Mouse (Mus musculus) forebrain, embryonic 11.5 days (tissue): ENCODE data around the gene Icosl. TPM values are rescaled to one million over a fixed set of nuclear protein-coding genes. Genes with fewer than 3 reads are reported as not detected.

ENCODE experiments used
- ATAC-seq: fragments of 200-750 bp; cut with Nextera tagmentation; replicated peaks from 2 replicates; pipeline ENCODE4 v1.8.0; 2017; ENCODE audit warnings: moderate TSS enrichment; ENCODE audit not compliant: low FRiP score
- DNase-seq: peaks from one replicate; pipeline ENCODE4 v3.0.0-alpha.2; 2017; ENCODE audit warnings: low spot score
- H3K27ac ChIP-seq: fragments of 300-500 bp; sonication (generic); 2 replicates; pipeline ENCODE4 v1.5.1; 2014; ENCODE audit warnings: low read depth, low read length
- H3K27me3 ChIP-seq: fragments of 300-500 bp; sonication (generic); 2 replicates; pipeline ENCODE4 v1.6.1; 2014; ENCODE audit warnings: mild to moderate bottlenecking, low read length, mixed read lengths; ENCODE audit not compliant: control insufficient read depth, insufficient read depth
- H3K36me3 ChIP-seq: fragments of 300-500 bp; sonication (generic); 2 replicates; pipeline ENCODE4 v1.6.1; 2014; ENCODE audit warnings: mild to moderate bottlenecking, low read length, moderate library complexity, mixed read lengths; ENCODE audit not compliant: control insufficient read depth, insufficient read depth
- H3K4me1 ChIP-seq: fragments of 300-500 bp; sonication (generic); replicated peaks from 2 replicates; pipeline ENCODE4 v1.6.1; 2014; ENCODE audit warnings: low read length, mixed read lengths; ENCODE audit not compliant: control insufficient read depth, insufficient read depth
- H3K4me2 ChIP-seq: fragments of 300-500 bp; sonication (generic); 2 replicates; pipeline ENCODE4 v1.6.1; 2014; ENCODE audit warnings: low read depth, mild to moderate bottlenecking, low read length, moderate library complexity, mixed read lengths; ENCODE audit not compliant: severe bottlenecking
- H3K4me3 ChIP-seq: fragments of 300-500 bp; sonication (generic); 2 replicates; pipeline ENCODE4 v1.5.1; 2014; ENCODE audit warnings: low read depth, low read length
- H3K9ac ChIP-seq: fragments of 300-500 bp; sonication (generic); 2 replicates; pipeline ENCODE4 v1.6.1; 2014; ENCODE audit warnings: low read length
- H3K9me3 ChIP-seq: fragments of 300-500 bp; sonication (generic); 2 replicates; pipeline ENCODE4 v1.6.1; 2016; ENCODE audit warnings: low read length, mixed read lengths; ENCODE audit not compliant: control insufficient read depth
- WGBS: fragments of 180-500 bp; shearing (Covaris S2); extraction: QIAGEN DNeasy Blood & Tissue Kit; methylation state at CpG from one replicate; pipeline ENCODE4 v1.1.7; 2014; 5-methylcytosine and 5-hydroxymethylcytosine counted together
- polyA plus RNA-seq: library from polyadenylated mRNA; unstranded; fragments of >200 nt; fragmentation: Nextera tagmentation; extraction: Ambion mirVana; gene quantifications from 2 replicates; pipeline ENCODE4 v1.2.1, GENCODE M21; 2014

Gene Icosl
- polyA plus RNA-seq, 1 experiment from 2014 or later = 2.5 TPM

DNA sequence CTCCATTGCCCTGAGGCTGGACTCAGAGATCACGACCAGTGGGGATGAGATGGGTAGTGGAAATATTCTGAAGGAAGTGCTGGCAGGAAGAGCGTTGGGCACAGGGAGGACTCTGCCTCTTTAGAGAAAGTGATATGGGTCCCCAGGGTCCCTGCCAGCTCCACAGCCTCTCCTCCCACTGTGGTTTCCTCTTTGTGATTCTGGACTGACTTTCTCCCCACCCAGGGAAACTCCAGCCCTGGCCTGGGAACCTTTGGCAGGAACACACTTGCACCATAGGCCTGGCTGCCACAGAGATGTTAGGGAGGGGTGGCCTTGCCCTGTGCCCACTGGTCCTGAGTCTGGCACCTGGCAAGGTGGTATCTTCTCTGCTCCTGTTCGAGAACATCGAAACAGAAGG, 60.9 kb downstream of the Icosl start:
- no peak overlapping the region for H3K27ac ChIP-seq
- H3K4me3 ChIP-seq = no peak overlapping the region
- no peak overlapping the region for H3K4me2 ChIP-seq
- H3K27me3 ChIP-seq = no peaks in the 10 kb centered on the region
- 74% methylated on average over 4 of the region's 4 CpGs for WGBS
- H3K4me1 ChIP-seq = no peaks in the 10 kb centered on the region; the same call in 1 of the 2 replicates
- ATAC-seq (no peak), DNase-seq (no peak)
- no peaks in the 10 kb centered on the region for H3K9me3 ChIP-seq
- no peaks in the 10 kb centered on the region for H3K36me3 ChIP-seq
- H3K9ac ChIP-seq = no peak overlapping the region

Other genes with a start within 250 kb of the Icosl start
- gene Krtap10-4, start 242.2 kb upstream of the Icosl start, polyA plus RNA-seq = not detected in 2 replicates
- gene Krtap10-10, start 233.4 kb upstream of the Icosl start, polyA plus RNA-seq = not detected in 2 replicates
- gene Gm36176, start 222.5 kb upstream of the Icosl start, polyA plus RNA-seq = not detected in 2 replicates
- not detected in 2 replicates for gene Gm10318, start 216.4 kb upstream of the Icosl start, polyA plus RNA-seq
- gene Gm3285, start 207.3 kb upstream of the Icosl start, polyA plus RNA-seq = not detected in 2 replicates
- 3.5 and 3.9 TPM in 2 replicates for gene Lrrc3, start 166.8 kb upstream of the Icosl start, polyA plus RNA-seq
- gene Trpm2, start 98.7 kb upstream of the Icosl start, polyA plus RNA-seq = 0.86 and 0.87 TPM in 2 replicates
- gene 1810043G02Rik, start 90.8 kb upstream of the Icosl start, polyA plus RNA-seq = 34.9 and 38.6 TPM in 2 replicates
- gene Pfkl, start 59.2 kb upstream of the Icosl start, polyA plus RNA-seq = 171 and 174 TPM in 2 replicates
- not detected in 2 replicates for gene Dnmt3l, start 27.4 kb upstream of the Icosl start, polyA plus RNA-seq
- gene Aire, start 25.7 kb upstream of the Icosl start, polyA plus RNA-seq = 0.21 TPM in 1 of 2 replicates, not detected in the other
- gene D10Jhu81e, start 100.5 kb downstream of the Icosl start, polyA plus RNA-seq = 14.0 and 16.3 TPM in 2 replicates
- gene Pwp2, start 115.8 kb downstream of the Icosl start, polyA plus RNA-seq = 23.7 and 28.4 TPM in 2 replicates
- gene Trappc10, start 175.3 kb downstream of the Icosl start, polyA plus RNA-seq = 15.5 and 19.9 TPM in 2 replicates